Mouse (Mus musculus) stomach, postnatal 0 days (tissue): ENCODE data around the gene Rbms3. TPM values are rescaled to one million over a fixed set of nuclear protein-coding genes. Genes with fewer than 3 reads are reported as not detected.

ENCODE experiments used
- ATAC-seq: fragments of 200-750 bp; cut with Nextera tagmentation; 2 replicates; pipeline ENCODE4 v1.8.0; 2017; ENCODE audit not compliant: low FRiP score, low TSS enrichment
- DNase-seq: peaks from one replicate; pipeline ENCODE4 v3.0.0-alpha.2; 2016; ENCODE audit warnings: low spot score
- H3K27ac ChIP-seq: fragments of 300-500 bp; sonication (generic); replicated peaks from 2 replicates; pipeline ENCODE4 v1.5.1; 2014; ENCODE audit warnings: mild to moderate bottlenecking, control low read depth
- H3K27me3 ChIP-seq: fragments of 300-500 bp; sonication (generic); 2 replicates; pipeline ENCODE4 v1.6.1; 2014; ENCODE audit warnings: low read length; ENCODE audit not compliant: control insufficient read depth, insufficient read depth
- H3K36me3 ChIP-seq: fragments of 300-500 bp; sonication (generic); 2 replicates; pipeline ENCODE4 v1.6.1; 2014; ENCODE audit warnings: low read length, mixed read lengths; ENCODE audit not compliant: control insufficient read depth, insufficient read depth
- H3K4me1 ChIP-seq: fragments of 300-500 bp; sonication (generic); replicated peaks from 2 replicates; pipeline ENCODE4 v1.6.1; 2014; ENCODE audit warnings: antibody characterized with exemption; ENCODE audit not compliant: control insufficient read depth, insufficient read depth
- H3K4me2 ChIP-seq: fragments of 300-500 bp; sonication (generic); replicated peaks from 2 replicates; pipeline ENCODE4 v1.6.1; 2014; ENCODE audit warnings: low read depth, mild to moderate bottlenecking, control low read depth, moderate library complexity
- H3K4me3 ChIP-seq: fragments of 300-500 bp; sonication (generic); 2 replicates; pipeline ENCODE4 v1.5.1; 2014; ENCODE audit warnings: low read depth, low read length, control low read depth
- H3K9ac ChIP-seq: fragments of 300-500 bp; sonication (generic); 2 replicates; pipeline ENCODE4 v1.6.1; 2014; ENCODE audit warnings: mild to moderate bottlenecking, low read length, control low read depth, mixed read lengths
- H3K9me3 ChIP-seq: fragments of 300-500 bp; sonication (generic); 2 replicates; pipeline ENCODE4 v1.6.1; 2016; ENCODE audit warnings: low read length; ENCODE audit not compliant: control insufficient read depth
- CTCF ChIP-seq: IDR thresholded peaks from 2 replicates; pipeline ENCODE4 v1.5.1; 2016; ENCODE audit warnings: antibody characterized with exemption, low read depth, mild to moderate bottlenecking, moderate library complexity
- EP300 ChIP-seq: optimal IDR thresholded peaks from 2 replicates; pipeline ENCODE3; 2016; ENCODE audit warnings: antibody characterized with exemption
- WGBS: fragments of 180-500 bp; shearing (Covaris S2); extraction: QIAGEN DNeasy Blood & Tissue Kit; methylation state at CpG from one replicate; pipeline ENCODE4 v1.1.7; 2014; 5-methylcytosine and 5-hydroxymethylcytosine counted together
- polyA plus RNA-seq: library from polyadenylated mRNA; unstranded; fragments of >200 nt; fragmentation: Nextera tagmentation; extraction: Ambion mirVana; gene quantifications from 2 replicates; pipeline ENCODE4 v1.2.1, GENCODE M21; 2015

The Rbms3 gene
- polyA plus RNA-seq, 1 experiment from 2014 or later = 20.9 TPM

DNA sequence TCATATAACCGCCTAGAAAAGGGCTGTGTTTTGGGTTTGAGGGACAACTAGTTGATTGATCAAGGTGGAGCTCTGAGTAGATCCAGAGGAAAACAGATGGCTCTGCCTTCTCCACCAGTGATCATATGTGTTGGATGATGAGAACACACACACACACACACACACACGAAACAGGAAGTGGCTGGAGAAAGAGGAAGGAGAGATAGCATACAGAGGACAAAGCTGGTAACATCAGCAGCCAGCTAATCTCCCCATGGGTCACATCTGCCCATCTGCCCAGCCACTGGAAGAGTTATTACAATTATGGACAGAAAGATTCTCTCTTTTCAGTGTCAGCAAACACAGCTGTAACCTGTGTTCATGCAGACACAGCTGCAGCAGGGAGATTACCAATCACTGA is 816.3 kb downstream of the Rbms3 start:
- no peaks in the 10 kb centered on the region for H3K4me1 ChIP-seq
- H3K9ac ChIP-seq = no peak overlapping the region
- H3K4me2 ChIP-seq = no peak overlapping the region
- no peak overlapping the region for H3K4me3 ChIP-seq
- H3K27ac ChIP-seq = no peak overlapping the region
- WGBS = 50% methylated on average over 2 of the region's 2 CpGs
- DNase-seq (no peak), ATAC-seq (no peak)
- H3K36me3 ChIP-seq = no peaks in the 10 kb centered on the region
- H3K9me3 ChIP-seq = no peaks in the 10 kb centered on the region
- H3K27me3 ChIP-seq = no peaks in the 10 kb centered on the region
- TF ChIP-seq CTCF = no peak
- no peak for TF ChIP-seq EP300

GRCm38 (mm10) chr9:116809260-116809659 is 820.5 kb downstream of the Rbms3 start:
- no peak for DNase-seq
- H3K27ac ChIP-seq = no peak overlapping the region
- no peak overlapping the region for H3K4me2 ChIP-seq
- WGBS = 79% methylated on average over 5 of the region's 5 CpGs
- H3K9me3 ChIP-seq = no peaks in the 10 kb centered on the region
- H3K4me1 ChIP-seq = peaks cover 2% of the 10 kb centered on the region; the same call in 1 of the 2 replicates
- no peak for ATAC-seq
- no peaks in the 10 kb centered on the region for H3K36me3 ChIP-seq
- H3K27me3 ChIP-seq = no peaks in the 10 kb centered on the region
- no peak overlapping the region for H3K9ac ChIP-seq
- no peak overlapping the region for H3K4me3 ChIP-seq
- TF ChIP-seq CTCF (no peak), EP300 (no peak)

DNA sequence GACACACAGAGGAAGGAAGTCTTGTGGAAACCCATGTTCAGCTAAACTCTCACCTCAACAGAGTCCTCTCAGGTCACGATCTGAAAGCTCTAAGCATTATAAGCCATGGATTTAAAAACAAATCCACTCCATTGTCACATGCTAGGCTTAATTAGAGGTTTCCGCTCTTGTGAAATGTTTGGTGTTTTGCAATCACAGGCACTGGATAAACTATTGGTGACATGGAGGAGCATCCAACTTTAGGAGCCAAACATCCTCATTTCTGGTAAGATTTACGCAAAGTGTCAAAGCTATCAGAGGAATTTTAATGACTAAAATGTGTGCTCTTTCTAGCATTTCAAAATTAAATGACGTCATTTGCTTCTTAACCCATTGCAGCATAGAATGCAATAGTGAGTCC is 821.3 kb downstream of the Rbms3 start:
- TF ChIP-seq EP300 (no peak), CTCF (no peak)
- H3K27me3 ChIP-seq = no peaks in the 10 kb centered on the region
- peaks cover 2% of the 10 kb centered on the region; the same call in 1 of the 2 replicates for H3K4me1 ChIP-seq
- WGBS = 43% methylated on average over 4 of the region's 4 CpGs
- no peak overlapping the region for H3K4me3 ChIP-seq
- H3K9ac ChIP-seq = no peak overlapping the region
- no peaks in the 10 kb centered on the region for H3K9me3 ChIP-seq
- H3K4me2 ChIP-seq = no peak overlapping the region
- ATAC-seq = peak; percentile 45; the same call in 1 of the 2 replicates
- peak overlapping the region; percentile 80 for H3K27ac ChIP-seq
- no peak for DNase-seq
- no peaks in the 10 kb centered on the region for H3K36me3 ChIP-seq

DNA sequence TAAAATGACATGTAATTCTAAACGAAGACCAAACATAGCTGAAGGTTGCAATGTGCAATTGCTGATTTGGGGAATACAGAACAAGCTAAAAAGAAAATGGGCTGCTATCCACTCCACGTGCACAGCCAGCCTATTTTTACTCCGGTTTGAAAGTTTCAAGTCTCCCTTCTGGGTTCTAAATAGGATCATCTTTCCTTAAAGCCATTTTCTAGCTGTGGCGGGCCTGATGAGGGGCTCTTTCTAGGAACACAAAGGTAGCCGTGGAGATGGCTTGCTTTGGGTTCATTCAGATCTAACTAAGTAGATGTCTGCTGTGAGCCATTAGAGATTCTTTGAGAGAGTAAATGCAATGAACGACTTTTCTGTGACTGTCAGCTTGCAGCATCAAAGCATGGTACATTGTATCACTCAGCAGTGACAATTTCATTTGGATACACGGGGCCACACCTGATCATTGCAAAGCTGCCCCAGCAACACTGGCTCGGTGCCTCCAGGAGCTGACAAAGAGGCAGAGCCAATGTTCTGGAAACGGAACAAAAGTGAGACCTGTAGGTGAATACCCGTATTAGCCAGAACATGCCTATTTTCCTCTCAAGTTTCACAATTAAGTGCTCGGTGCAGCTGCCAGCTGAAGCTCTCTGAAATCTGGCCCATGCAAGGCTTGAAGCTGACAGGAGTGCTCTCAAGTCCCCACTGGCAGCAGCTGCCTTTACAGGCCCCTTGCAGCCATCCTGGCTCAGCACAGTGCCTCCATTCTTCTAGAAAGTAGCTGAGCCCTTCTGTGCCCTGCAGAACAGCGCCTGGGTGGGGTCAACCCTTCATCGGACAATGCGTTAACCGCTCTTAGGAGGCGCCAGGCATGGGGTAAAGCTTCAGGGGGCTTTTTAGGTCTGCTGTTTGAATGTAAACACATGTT is 822.3 kb downstream of the Rbms3 start:
- peak overlapping the region; percentile 80 for H3K27ac ChIP-seq
- TF ChIP-seq EP300 (no peak), CTCF (no peak; the same call in 1 of the 2 replicates)

DNA sequence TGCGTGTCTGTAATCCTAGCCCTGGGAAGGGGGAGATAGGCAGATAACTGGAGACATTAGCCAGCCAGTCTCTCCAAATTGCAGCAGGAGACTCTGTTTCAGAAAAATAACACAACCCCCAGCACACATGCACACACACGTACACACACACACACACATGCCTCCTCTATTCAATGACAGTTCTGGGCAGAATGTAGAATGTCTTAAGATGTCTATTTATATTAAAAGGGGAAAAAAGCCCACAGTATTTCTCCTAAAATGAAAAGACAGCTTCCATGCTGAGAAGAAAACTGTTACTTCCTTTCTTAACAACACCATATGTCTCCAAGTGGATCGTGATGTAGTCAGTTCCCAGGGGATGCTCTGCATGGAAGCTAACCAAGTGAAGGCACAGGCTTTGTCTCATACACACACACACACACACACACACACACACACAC is 826.4 kb downstream of the Rbms3 start:
- no peak overlapping the region for H3K9ac ChIP-seq
- DNase-seq (peak; percentile 7), ATAC-seq (no peak)
- no peak overlapping the region for H3K27ac ChIP-seq
- no peak for TF ChIP-seq EP300
- H3K36me3 ChIP-seq = no peaks in the 10 kb centered on the region
- no peak overlapping the region for H3K4me2 ChIP-seq
- H3K9me3 ChIP-seq = no peaks in the 10 kb centered on the region
- no peaks in the 10 kb centered on the region for H3K27me3 ChIP-seq
- WGBS = 52% methylated on average over 3 of the region's 3 CpGs
- peaks cover 2% of the 10 kb centered on the region; the same call in 1 of the 2 replicates for H3K4me1 ChIP-seq
- no peak overlapping the region for H3K4me3 ChIP-seq

More for the DNA sequence above, 822.3 kb downstream of the Rbms3 start:
- WGBS = 33% methylated on average over 16 of the region's 16 CpGs
- Histone ChIP-seq H3K4me1 (peaks cover 2% of the 10 kb centered on the region; the same call in 1 of the 2 replicates), H3K27me3 (no peaks in the 10 kb centered on the region), H3K4me3 (no peak overlapping the region), H3K9me3 (no peaks in the 10 kb centered on the region), H3K4me2 (no peak overlapping the region), H3K36me3 (no peaks in the 10 kb centered on the region), H3K9ac (no peak overlapping the region; the same call in 1 of the 2 replicates)
- DNase-seq = peak; percentile 19
- ATAC-seq = peak; percentile 42; the same call in 1 of the 2 replicates

- no peak for TF ChIP-seq EP300
- TF ChIP-seq CTCF = peak; percentile 65
- ATAC-seq (no peak), DNase-seq (peak; percentile 11)
- 52% methylated on average over 7 of the region's 7 CpGs for WGBS
- Histone ChIP-seq H3K27ac (no peak overlapping the region), H3K4me1 (no peaks in the 10 kb centered on the region), H3K27me3 (no peaks in the 10 kb centered on the region), H3K9me3 (no peaks in the 10 kb centered on the region), H3K4me3 (no peak overlapping the region), H3K4me2 (no peak overlapping the region), H3K9ac (no peak overlapping the region), H3K36me3 (no peaks in the 10 kb centered on the region)
These were observed 827.1 kb downstream of the Rbms3 start for GRCm38 (mm10) chr9:116802602-116803001.
